Mouse (Mus musculus) hindbrain, embryonic 16.5 days (tissue): ENCODE data around the gene Nrsn2. TPM values are rescaled to one million over a fixed set of nuclear protein-coding genes. Genes with fewer than 3 reads are reported as not detected.

Source experiments
- ATAC-seq: fragments of 200-750 bp; cut with Nextera tagmentation; 2 replicates; pipeline ENCODE4 v1.8.0; 2017; ENCODE audit warnings: moderate TSS enrichment, moderate library complexity
- H3K27ac ChIP-seq: fragments of 300-500 bp; sonication (generic); 2 replicates; pipeline ENCODE4 v1.5.1; 2014; ENCODE audit warnings: low read depth, mild to moderate bottlenecking, control low read depth, low read length, moderate library complexity
- H3K27me3 ChIP-seq: fragments of 300-500 bp; sonication (generic); replicated peaks from 2 replicates; pipeline ENCODE4 v1.6.1; 2014; ENCODE audit warnings: low read length; ENCODE audit not compliant: control insufficient read depth, insufficient read depth
- H3K36me3 ChIP-seq: fragments of 300-500 bp; sonication (generic); 2 replicates; pipeline ENCODE4 v1.6.1; 2014; ENCODE audit warnings: mild to moderate bottlenecking, low read length, moderate library complexity, mixed read lengths; ENCODE audit not compliant: control insufficient read depth, insufficient read depth
- H3K4me1 ChIP-seq: fragments of 300-500 bp; sonication (generic); 2 replicates; pipeline ENCODE4 v1.6.1; 2014; ENCODE audit warnings: low read depth, low read length; ENCODE audit not compliant: control insufficient read depth, insufficient read depth
- H3K4me2 ChIP-seq: fragments of 300-500 bp; sonication (generic); 2 replicates; pipeline ENCODE4 v1.6.1; 2014; ENCODE audit warnings: mild to moderate bottlenecking, low read length, control low read depth, moderate library complexity
- H3K4me3 ChIP-seq: fragments of 300-500 bp; sonication (generic); 2 replicates; pipeline ENCODE4 v1.5.1; 2014; ENCODE audit warnings: mild to moderate bottlenecking, low read length, control low read depth, moderate library complexity
- H3K9ac ChIP-seq: fragments of 300-500 bp; sonication (generic); 2 replicates; pipeline ENCODE4 v1.6.1; 2014; ENCODE audit warnings: low read depth, mild to moderate bottlenecking, control low read depth, low read length, moderate library complexity
- H3K9me3 ChIP-seq: fragments of 300-500 bp; sonication (generic); 2 replicates; pipeline ENCODE4 v1.6.1; 2014; ENCODE audit warnings: mild to moderate bottlenecking, low read length, moderate library complexity; ENCODE audit not compliant: control insufficient read depth
- WGBS: fragments of 180-500 bp; shearing (Covaris S2); extraction: QIAGEN DNeasy Blood & Tissue Kit; methylation state at CpG from one replicate; pipeline ENCODE4 v1.1.7; 2014; 5-methylcytosine and 5-hydroxymethylcytosine counted together
- polyA plus RNA-seq: library from polyadenylated mRNA; unstranded; fragments of >200 nt; fragmentation: Nextera tagmentation; extraction: Ambion mirVana; gene quantifications from 2 replicates; pipeline ENCODE4 v1.2.1, GENCODE M21; 2015

Gene Nrsn2
- polyA plus RNA-seq, 1 experiment from 2014 or later = 72.0 TPM

DNA sequence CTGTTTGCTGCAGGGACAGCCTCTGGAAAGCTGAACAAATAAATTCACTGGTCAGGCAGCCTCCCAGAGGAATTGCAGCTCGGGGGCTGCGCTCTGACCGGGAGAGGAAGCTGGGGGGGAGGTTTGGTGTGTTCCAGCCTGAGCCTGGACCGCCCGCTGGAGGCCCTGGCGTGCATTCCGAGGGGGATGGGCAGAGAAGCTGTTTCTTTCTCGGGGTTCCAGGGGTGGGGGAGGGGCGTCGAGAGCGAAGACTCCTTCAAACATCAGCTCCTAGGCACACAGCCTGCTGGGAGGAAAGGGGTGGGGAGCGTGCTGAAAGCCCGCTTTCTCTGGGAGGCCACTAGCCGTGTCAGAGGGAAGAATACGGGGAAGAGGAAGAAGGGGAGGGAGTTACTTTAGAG lies 34.5 kb upstream of the Nrsn2 start:
- Histone ChIP-seq H3K27me3 (no peaks in the 10 kb centered on the region), H3K4me1 (peaks cover 38% of the 10 kb centered on the region), H3K9ac (peak overlapping the region; percentile 56), H3K4me3 (peak overlapping the region; percentile 21), H3K4me2 (peak overlapping the region; percentile 80), H3K36me3 (no peaks in the 10 kb centered on the region), H3K9me3 (no peaks in the 10 kb centered on the region), H3K27ac (peak overlapping the region; percentile 88)
- 1% methylated on average over 15 of the region's 15 CpGs for WGBS
- peak; percentile 44 for ATAC-seq

DNA sequence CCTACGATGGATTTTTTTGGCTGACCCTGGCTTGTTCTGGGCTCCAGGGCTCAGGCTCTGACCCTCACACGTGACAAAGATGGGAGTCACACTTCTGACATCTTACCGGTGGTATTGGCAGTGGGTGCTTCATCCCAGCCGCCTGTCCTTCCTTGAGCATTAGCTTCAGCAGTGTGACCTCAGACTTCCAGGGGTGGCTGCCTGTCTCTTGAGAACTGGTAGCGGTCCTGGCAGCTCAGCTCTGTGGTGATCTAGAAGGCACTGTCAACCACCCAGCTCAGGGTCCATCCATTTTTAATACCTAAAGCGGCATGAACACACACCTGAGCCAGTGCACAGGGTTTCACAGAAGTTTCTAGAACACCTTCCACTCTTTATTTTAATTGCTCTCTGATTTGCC lies 33.3 kb upstream of the Nrsn2 start:
- Histone ChIP-seq H3K4me2 (no peak overlapping the region), H3K27me3 (no peaks in the 10 kb centered on the region), H3K9ac (no peak overlapping the region), H3K4me3 (no peak overlapping the region), H3K27ac (no peak overlapping the region), H3K36me3 (no peaks in the 10 kb centered on the region), H3K4me1 (peaks cover 36% of the 10 kb centered on the region), H3K9me3 (no peaks in the 10 kb centered on the region)
- no peak for ATAC-seq
- 82% methylated on average over 6 of the region's 6 CpGs for WGBS

GRCm38 (mm10) chr2:152406126-152406525 lies 29.7 kb upstream of the Nrsn2 start:
- H3K4me3 ChIP-seq = peak overlapping the region; percentile 29
- H3K27me3 ChIP-seq = no peaks in the 10 kb centered on the region
- H3K27ac ChIP-seq = peak overlapping the region; percentile 79
- peak overlapping the region; percentile 82 for H3K4me2 ChIP-seq
- WGBS = under 1% methylated on average over 19 of the region's 19 CpGs
- H3K4me1 ChIP-seq = peaks cover 19% of the 10 kb centered on the region
- peak; percentile 97 for ATAC-seq
- H3K9ac ChIP-seq = peak overlapping the region; percentile 39
- H3K36me3 ChIP-seq = no peaks in the 10 kb centered on the region
- H3K9me3 ChIP-seq = no peaks in the 10 kb centered on the region

GRCm38 (mm10) chr2:152399122-152399542 lies 22.7 kb upstream of the Nrsn2 start:
- Histone ChIP-seq H3K27me3 (no peaks in the 10 kb centered on the region), H3K9ac (peak overlapping the region; percentile 66), H3K27ac (peak overlapping the region; percentile 100), H3K4me1 (peaks cover 22% of the 10 kb centered on the region), H3K9me3 (no peaks in the 10 kb centered on the region), H3K4me3 (peak overlapping the region; percentile 90), H3K4me2 (peak overlapping the region; percentile 92), H3K36me3 (no peaks in the 10 kb centered on the region)
- WGBS = under 1% methylated on average over 13 of the region's 13 CpGs
- no peak for ATAC-seq

GRCm38 (mm10) chr2:152398691-152399090 lies 22.3 kb upstream of the Nrsn2 start:
- peak overlapping the region; percentile 90 for H3K4me3 ChIP-seq
- under 1% methylated on average over 38 of the region's 38 CpGs for WGBS
- peak; percentile 75 for ATAC-seq
- no peaks in the 10 kb centered on the region for H3K27me3 ChIP-seq
- peak overlapping the region; percentile 92 for H3K4me2 ChIP-seq
- peak overlapping the region; percentile 100 for H3K27ac ChIP-seq
- H3K36me3 ChIP-seq = no peaks in the 10 kb centered on the region
- no peaks in the 10 kb centered on the region for H3K9me3 ChIP-seq
- H3K4me1 ChIP-seq = peaks cover 27% of the 10 kb centered on the region
- peak overlapping the region; percentile 66 for H3K9ac ChIP-seq

DNA sequence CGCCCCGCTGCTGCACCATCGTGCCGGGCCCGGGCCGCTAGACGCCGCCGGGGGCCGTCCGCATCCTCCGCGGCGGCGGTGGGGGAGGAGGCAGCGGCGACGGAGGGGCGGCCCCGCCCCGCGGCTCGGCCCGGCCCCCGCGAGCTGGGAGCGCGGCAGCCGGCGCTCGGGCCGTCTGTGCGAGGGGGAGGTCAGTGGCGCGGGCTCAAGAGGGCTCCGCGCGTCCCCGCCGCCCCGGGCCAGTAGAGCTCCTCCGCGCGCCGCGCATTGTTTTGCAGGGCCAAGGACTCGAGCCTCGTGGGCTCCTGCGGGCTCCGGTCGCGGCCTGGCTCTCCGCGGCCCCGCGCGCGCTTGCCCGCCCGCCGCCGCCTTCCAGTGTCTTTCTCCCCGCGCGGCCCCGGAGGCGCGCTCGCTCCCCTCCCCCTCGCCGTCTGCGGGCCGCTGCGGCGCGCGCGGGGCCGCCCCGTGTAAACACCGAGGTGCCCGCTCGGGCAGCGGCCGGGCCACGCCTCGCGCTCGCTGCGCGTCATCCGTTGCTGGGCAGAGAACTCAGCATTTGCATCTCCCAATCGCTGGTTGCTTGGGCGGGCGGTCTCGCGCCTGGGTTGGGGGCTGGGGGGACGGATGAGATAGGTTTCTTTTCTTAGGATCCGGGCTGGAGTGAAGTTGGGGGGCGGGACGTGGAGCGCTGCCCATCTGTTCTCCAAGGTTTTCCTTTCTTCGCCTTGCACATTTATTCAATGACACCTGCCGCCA lies 21.4 kb upstream of the Nrsn2 start, which contains the start of gene Sox12:
Gene Sox12 (minus strand): TSS at position 384 of the 756 bp plus-strand sequence.
- WGBS = under 1% methylated on average over 55 of the region's 104 CpGs
- H3K4me3 ChIP-seq = peak within 1 kb of the TSS; percentile 90
- H3K4me1 ChIP-seq = peaks cover 33% of the 10 kb centered on the region

DNA sequence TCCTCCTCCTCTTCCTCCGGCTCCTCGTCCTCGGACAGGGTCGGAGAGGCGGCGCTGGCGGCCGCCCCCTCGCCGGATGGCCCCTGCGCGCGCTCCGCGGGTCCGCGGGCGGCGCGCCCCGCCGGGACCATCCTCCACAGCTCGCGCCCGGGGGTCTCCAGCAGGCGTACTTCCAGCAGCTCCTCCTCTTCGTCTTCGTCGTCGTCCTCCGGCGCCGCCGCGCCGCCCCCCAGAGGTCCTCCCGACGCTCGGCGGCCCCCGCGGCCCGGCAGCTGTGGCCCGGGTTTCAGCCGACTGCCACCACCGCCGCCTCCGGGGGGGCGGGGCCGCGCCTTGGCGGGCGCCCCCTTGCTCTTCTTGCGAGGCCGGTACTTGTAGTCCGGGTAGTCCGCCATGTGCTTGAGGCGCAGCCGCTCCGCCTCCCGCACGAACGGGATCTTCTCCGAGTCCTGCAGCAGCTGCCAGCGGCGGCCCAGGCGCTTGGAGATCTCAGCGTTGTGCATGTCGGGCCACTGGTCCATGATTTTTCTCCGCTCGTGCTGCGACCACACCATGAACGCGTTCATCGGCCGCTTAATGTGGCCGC lies 20.7 kb upstream of the Nrsn2 start:
- Histone ChIP-seq H3K4me3 (peak overlapping the region; percentile 90), H3K4me2 (peak overlapping the region; percentile 92), H3K9me3 (no peaks in the 10 kb centered on the region), H3K27ac (peak overlapping the region; percentile 100), H3K36me3 (no peaks in the 10 kb centered on the region), H3K4me1 (peaks cover 33% of the 10 kb centered on the region), H3K9ac (peak overlapping the region; percentile 98), H3K27me3 (no peaks in the 10 kb centered on the region)
- peak; percentile 4 for ATAC-seq
- WGBS = under 1% methylated on average over 54 of the region's 77 CpGs

More for the DNA sequence above, 21.4 kb upstream of the Nrsn2 start, which contains the start of gene Sox12:
- peak within 1 kb of the TSS; percentile 98 for H3K9ac ChIP-seq
- H3K27me3 ChIP-seq = no peaks in the 10 kb centered on the region
- H3K9me3 ChIP-seq = no peaks in the 10 kb centered on the region
- no peaks in the 10 kb centered on the region for H3K36me3 ChIP-seq
- ATAC-seq = peak; percentile 73
- peak within 1 kb of the TSS; percentile 92 for H3K4me2 ChIP-seq
- peak within 1 kb of the TSS; percentile 100 for H3K27ac ChIP-seq

- Histone ChIP-seq H3K36me3 (no peaks in the 10 kb centered on the region), H3K27ac (peak overlapping the region; percentile 100), H3K9me3 (no peaks in the 10 kb centered on the region), H3K4me2 (peak overlapping the region; percentile 92), H3K9ac (peak overlapping the region; percentile 98), H3K27me3 (no peaks in the 10 kb centered on the region), H3K4me1 (peaks cover 33% of the 10 kb centered on the region), H3K4me3 (peak overlapping the region; percentile 90)
- WGBS = 0% methylated on average over 38 of the region's 46 CpGs
- peak; percentile 68 for ATAC-seq
These were observed 19.9 kb upstream of the Nrsn2 start for GRCm38 (mm10) chr2:152396110-152397003.
